Mouse (Mus musculus) gastrocnemius, adult 8-10 months (tissue): ENCODE results near the gene Flcn. TPM values are rescaled to one million over a fixed set of nuclear protein-coding genes. Genes with fewer than 3 reads are reported as not detected.

ENCODE experiments used
- DNase-seq, 2 experiments: peaks; one replicate each; pipeline ENCODE4 v3.0.0; 2022; ENCODE audit warnings: low spot score in 2 of 2
- total RNA-seq, 4 experiments: library from RNA; stranded (reverse); gene quantifications; 2 replicates each; pipeline ENCODE4 v1.2.4; 2022

Gene Flcn
- total RNA-seq, 4 experiments from 2014 or later, result 40.1 to 65.3 (median 43.4) TPM

GRCm38 (mm10) chr11:59770753-59771152 lies 39.1 kb downstream of the Flcn start:
- DNase-seq, result no peak

GRCm38 (mm10) chr11:59769738-59770137 lies 40.1 kb downstream of the Flcn start:
- no peak for DNase-seq

GRCm38 (mm10) chr11:59769307-59769706 lies 40.5 kb downstream of the Flcn start:
- DNase-seq, result no peak

GRCm38 (mm10) chr11:59760796-59761195 lies 49.0 kb downstream of the Flcn start:
- no peak for DNase-seq

GRCm38 (mm10) chr11:59759626-59760025 lies 50.2 kb downstream of the Flcn start:
- DNase-seq, result no peak

GRCm38 (mm10) chr11:59759178-59759577 lies 50.6 kb downstream of the Flcn start:
- peak in 1 of 2 experiments; percentile 40 for DNase-seq

GRCm38 (mm10) chr11:59758191-59758985 lies 51.4 kb downstream of the Flcn start:
- DNase-seq, result no peak

GRCm38 (mm10) chr11:59756351-59756750 lies 53.5 kb downstream of the Flcn start:
- DNase-seq, result no peak

- DNase-seq, result no peak
Measured at GRCm38 (mm10) chr11:59754504-59754903, 55.3 kb downstream of the Flcn start.

- DNase-seq, result no peak
Measured at GRCm38 (mm10) chr11:59749050-59749449, 60.8 kb downstream of the Flcn start.

GRCm38 (mm10) chr11:59746614-59747013 lies 63.2 kb downstream of the Flcn start:
- DNase-seq, result no peak

- no peak for DNase-seq
Measured at GRCm38 (mm10) chr11:59745851-59746250, 64.0 kb downstream of the Flcn start.

GRCm38 (mm10) chr11:59744374-59744773 lies 65.4 kb downstream of the Flcn start:
- no peak for DNase-seq

GRCm38 (mm10) chr11:59743712-59744111 lies 66.1 kb downstream of the Flcn start:
- DNase-seq, result no peak

GRCm38 (mm10) chr11:59743307-59743706 lies 66.5 kb downstream of the Flcn start:
- DNase-seq, result no peak

- DNase-seq, result no peak
Measured at GRCm38 (mm10) chr11:59741915-59742314, 67.9 kb downstream of the Flcn start.

Other genes starting within 250 kb of the Flcn start
- not detected for gene Olfr222, start 233.8 kb downstream of the Flcn start, total RNA-seq
- not detected for gene Olfr223, start 216.7 kb downstream of the Flcn start, total RNA-seq
- gene Mprip, start 148.7 kb downstream of the Flcn start, total RNA-seq, result 10 to 100 TPM; 68.5 to 94.6 (median 77.3) TPM
- not detected for gene Pld6, start 22.4 kb downstream of the Flcn start, total RNA-seq
- gene Nt5m, start 29.4 kb upstream of the Flcn start, total RNA-seq, result 10 to 100 TPM; 17.3 to 19.7 (median 18.6) TPM
- gene Cops3, start 29.8 kb upstream of the Flcn start, total RNA-seq, result 10 to 100 TPM; 77.3 to 93.6 (median 89.8) TPM
- gene Med9, start 138.2 kb upstream of the Flcn start, total RNA-seq, result 10 to 100 TPM; 20.2 to 24.2 (median 21.3) TPM
- gene Rasd1, start 154.9 kb upstream of the Flcn start, total RNA-seq, result 1 to 10 TPM in 3 of 4 experiments, under 1 TPM in 1; 0.39 to 3.4 (median 1.7) TPM
- 1 to 10 TPM; 2.0 to 4.5 (median 3.7) TPM for gene Pemt, start 236.5 kb upstream of the Flcn start, total RNA-seq